Mouse (Mus musculus): ENCODE results near the gene Idh3a. TPM values are rescaled to one million over a fixed set of nuclear protein-coding genes. Genes with fewer than 3 reads are reported as not detected.

Gene Idh3a
- polyA plus RNA-seq (2012; rRNA removed) = 11.9 and 13.8 TPM in 2 replicates

DNA sequence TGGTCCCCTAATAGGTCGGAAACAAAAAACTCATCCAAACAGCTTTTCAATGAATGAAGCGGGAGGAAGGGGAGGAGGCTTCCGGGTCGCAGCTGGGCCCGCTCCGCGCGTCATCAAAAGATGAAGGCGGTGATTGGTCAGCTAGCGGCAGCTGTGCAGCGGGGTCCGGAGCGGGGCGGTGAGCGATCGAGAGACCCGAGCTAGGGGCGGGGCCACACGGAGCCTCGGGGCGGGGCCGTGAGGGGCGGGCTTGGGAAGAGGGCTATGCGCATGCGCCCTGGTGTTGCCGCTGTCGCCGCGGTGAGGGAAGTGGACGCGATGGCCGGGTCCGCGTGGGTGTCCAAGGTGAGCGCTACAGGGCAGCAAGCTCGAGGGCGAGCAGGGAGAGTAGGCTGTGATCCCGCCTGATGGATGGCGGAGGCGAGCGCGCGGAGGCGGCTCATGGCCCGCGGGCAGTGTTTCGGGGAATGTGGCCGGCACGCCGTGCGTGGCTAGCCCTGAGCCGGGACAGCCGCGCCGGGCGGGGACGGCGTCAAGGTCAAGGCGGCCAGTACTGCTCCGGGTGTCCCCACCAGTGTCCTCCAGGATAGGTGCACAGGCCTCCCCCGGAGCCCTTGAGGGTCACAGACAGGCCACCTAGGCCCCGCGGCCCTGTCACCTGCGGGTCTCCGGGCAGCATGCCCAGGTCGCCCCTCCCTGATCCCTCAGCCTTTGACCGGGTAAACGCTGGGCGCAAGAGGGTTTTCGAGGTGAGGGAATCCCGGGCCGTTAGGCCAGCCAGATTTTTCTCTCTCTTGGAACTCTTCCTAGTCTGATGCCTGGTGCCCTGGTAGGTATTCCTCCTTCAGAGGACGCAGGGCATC lies at the start of gene Idh3a:
Gene Idh3a, plus strand, starts transcription at position 136 of the 863 bp plus-strand sequence.
- Histone ChIP-seq H3K27ac (ENCODE audit: control insufficient read depth, insufficient read depth, low read depth, low read length) (peak within 1 kb of the TSS; percentile 63), H3K4me1 (ENCODE audit: control insufficient read depth, insufficient read depth, low read length) (peaks cover 6% of the 10 kb centered on the region), H3K4me3 (ENCODE audit: control insufficient read depth, low read depth, low read length) (peak within 1 kb of the TSS; percentile 99), H3K27me3 (ENCODE audit: control insufficient read depth, insufficient read depth, low read length) (no peaks in the 10 kb centered on the region), H3K36me3 (ENCODE audit: control insufficient read depth, insufficient read depth, low read length) (no peaks in the 10 kb centered on the region)
- TF ChIP-seq POLR2A (IDR thresholded peaks at IDR 0.05; ENCODE audit: control insufficient read depth, low read depth, low read length) (peak; percentile 77), CTCF (IDR thresholded peaks at IDR 0.05; ENCODE audit: control insufficient read depth, insufficient read depth, insufficient replicate concordance, low read depth, low read length) (no peak)

DNA sequence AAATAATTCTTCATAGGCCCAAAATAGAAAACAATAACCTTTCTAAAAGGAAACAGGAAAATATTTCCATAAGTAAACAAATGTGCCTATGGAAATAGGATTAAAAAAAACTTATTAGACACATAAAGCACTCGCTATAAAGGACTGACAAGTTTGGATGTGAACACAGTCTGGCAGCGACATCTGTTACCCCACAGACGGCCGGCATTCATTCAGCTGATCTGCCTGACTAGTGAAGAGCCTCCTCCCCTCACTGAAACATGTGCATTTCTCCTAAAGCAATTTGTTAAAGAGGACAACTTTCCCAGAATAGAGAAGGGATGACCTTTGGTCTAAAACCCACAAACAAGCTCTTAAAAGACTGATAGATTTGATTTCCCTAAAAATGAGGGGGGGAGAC lies 49.1 kb upstream of the Idh3a start:
- H3K27me3 ChIP-seq (ENCODE audit: control insufficient read depth, insufficient read depth, low read length) = no peaks in the 10 kb centered on the region
- no peaks in the 10 kb centered on the region for H3K36me3 ChIP-seq (ENCODE audit: control insufficient read depth, insufficient read depth, low read length)
- H3K4me3 ChIP-seq (ENCODE audit: control insufficient read depth, low read depth, low read length) = no peak overlapping the region
- H3K27ac ChIP-seq (ENCODE audit: control insufficient read depth, insufficient read depth, low read depth, low read length) = no peak overlapping the region
- H3K4me1 ChIP-seq (ENCODE audit: control insufficient read depth, insufficient read depth, low read length) = peaks cover 3% of the 10 kb centered on the region; the same call in 1 of the 2 replicates
- TF ChIP-seq POLR2A (IDR thresholded peaks at IDR 0.05; ENCODE audit: control insufficient read depth, low read depth, low read length) = no peak
- TF ChIP-seq CTCF (IDR thresholded peaks at IDR 0.05; ENCODE audit: control insufficient read depth, insufficient read depth, insufficient replicate concordance, low read depth, low read length) = no peak

DNA sequence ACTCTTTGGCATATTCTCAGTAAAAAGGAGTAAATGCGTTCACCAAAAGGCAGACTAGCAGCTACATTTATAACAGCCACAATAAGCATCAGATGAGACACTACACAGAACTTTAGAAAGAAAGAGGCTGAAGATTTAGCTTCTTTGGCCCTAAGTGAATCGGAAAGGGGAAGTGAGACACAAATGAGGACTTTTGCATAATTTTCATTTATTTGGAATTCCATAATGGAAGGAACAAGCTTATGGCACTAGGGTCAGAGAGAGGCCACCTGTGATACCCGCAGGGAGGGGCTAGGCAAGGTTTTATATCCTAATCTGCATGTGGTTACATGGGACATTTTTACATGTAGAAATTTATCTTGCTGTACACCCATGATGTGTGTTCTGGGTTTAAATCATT lies 48.7 kb upstream of the Idh3a start:
- Histone ChIP-seq H3K27me3 (ENCODE audit: control insufficient read depth, insufficient read depth, low read length) (no peaks in the 10 kb centered on the region), H3K4me1 (ENCODE audit: control insufficient read depth, insufficient read depth, low read length) (peaks cover 3% of the 10 kb centered on the region; the same call in 1 of the 2 replicates), H3K36me3 (ENCODE audit: control insufficient read depth, insufficient read depth, low read length) (no peaks in the 10 kb centered on the region), H3K27ac (ENCODE audit: control insufficient read depth, insufficient read depth, low read depth, low read length) (no peak overlapping the region), H3K4me3 (ENCODE audit: control insufficient read depth, low read depth, low read length) (no peak overlapping the region)
- TF ChIP-seq POLR2A (IDR thresholded peaks at IDR 0.05; ENCODE audit: control insufficient read depth, low read depth, low read length) = no peak

DNA sequence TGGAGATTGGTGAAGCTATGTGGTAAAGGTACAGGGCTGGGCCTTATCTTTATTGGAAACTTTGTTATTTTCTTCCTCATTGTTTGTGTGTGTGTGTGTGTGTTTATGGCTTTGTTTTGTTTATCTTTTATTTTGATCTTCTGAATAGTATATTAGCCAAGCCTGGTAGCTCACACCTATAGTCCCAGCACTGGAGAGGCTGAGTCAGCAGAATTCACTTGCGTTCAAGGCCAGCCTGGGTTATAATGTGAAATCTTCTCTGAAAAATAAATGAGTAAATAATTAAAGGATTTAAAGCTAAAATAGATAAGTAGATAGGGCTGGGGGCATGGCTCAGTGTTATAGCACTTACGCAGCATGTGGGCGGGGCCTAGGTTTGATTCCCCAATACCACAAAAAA lies 47.9 kb upstream of the Idh3a start:
- H3K27me3 ChIP-seq (ENCODE audit: control insufficient read depth, insufficient read depth, low read length) = no peaks in the 10 kb centered on the region

DNA sequence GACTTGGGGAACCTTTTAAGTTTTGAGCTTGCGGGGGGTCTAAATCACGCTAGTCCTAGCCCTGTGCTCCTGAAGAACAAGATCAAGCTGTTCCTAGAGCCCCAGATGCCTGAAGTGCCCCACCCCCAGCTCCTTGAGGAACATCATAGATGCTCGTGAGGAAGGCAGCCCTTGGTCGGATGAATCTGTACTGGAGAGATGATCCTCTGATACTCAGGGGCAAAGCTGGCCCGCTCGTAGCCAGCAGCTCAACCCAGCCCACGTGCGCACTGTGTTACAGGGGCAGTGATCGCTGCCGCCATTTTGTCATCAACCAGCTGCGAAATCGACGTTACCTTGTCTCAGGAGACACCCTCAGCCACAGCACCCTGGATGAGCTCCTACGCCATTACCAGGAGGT lies 47.5 kb upstream of the Idh3a start, which contains the start of gene Sh2d7:
Gene Sh2d7, plus strand, starts transcription at position 301 of the 400 bp plus-strand sequence.
- peak within 1 kb of the TSS; percentile 80 for H3K4me3 ChIP-seq (ENCODE audit: control insufficient read depth, low read depth, low read length)
- no peak for TF ChIP-seq POLR2A (IDR thresholded peaks at IDR 0.05; ENCODE audit: control insufficient read depth, low read depth, low read length)
- H3K27me3 ChIP-seq (ENCODE audit: control insufficient read depth, insufficient read depth, low read length) = no peaks in the 10 kb centered on the region
- no peaks in the 10 kb centered on the region for H3K36me3 ChIP-seq (ENCODE audit: control insufficient read depth, insufficient read depth, low read length)
- no peak within 1 kb of the TSS for H3K27ac ChIP-seq (ENCODE audit: control insufficient read depth, insufficient read depth, low read depth, low read length)
- H3K4me1 ChIP-seq (ENCODE audit: control insufficient read depth, insufficient read depth, low read length) = peaks cover 3% of the 10 kb centered on the region; the same call in 1 of the 2 replicates

More for the DNA sequence above, 47.9 kb upstream of the Idh3a start:
- no peak for TF ChIP-seq CTCF (IDR thresholded peaks at IDR 0.05; ENCODE audit: control insufficient read depth, insufficient read depth, insufficient replicate concordance, low read depth, low read length)
- TF ChIP-seq POLR2A (IDR thresholded peaks at IDR 0.05; ENCODE audit: control insufficient read depth, low read depth, low read length) = no peak
- Histone ChIP-seq H3K4me3 (ENCODE audit: control insufficient read depth, low read depth, low read length) (no peak overlapping the region), H3K36me3 (ENCODE audit: control insufficient read depth, insufficient read depth, low read length) (no peaks in the 10 kb centered on the region), H3K4me1 (ENCODE audit: control insufficient read depth, insufficient read depth, low read length) (peaks cover 3% of the 10 kb centered on the region; the same call in 1 of the 2 replicates), H3K27ac (ENCODE audit: control insufficient read depth, insufficient read depth, low read depth, low read length) (no peak overlapping the region)

DNA sequence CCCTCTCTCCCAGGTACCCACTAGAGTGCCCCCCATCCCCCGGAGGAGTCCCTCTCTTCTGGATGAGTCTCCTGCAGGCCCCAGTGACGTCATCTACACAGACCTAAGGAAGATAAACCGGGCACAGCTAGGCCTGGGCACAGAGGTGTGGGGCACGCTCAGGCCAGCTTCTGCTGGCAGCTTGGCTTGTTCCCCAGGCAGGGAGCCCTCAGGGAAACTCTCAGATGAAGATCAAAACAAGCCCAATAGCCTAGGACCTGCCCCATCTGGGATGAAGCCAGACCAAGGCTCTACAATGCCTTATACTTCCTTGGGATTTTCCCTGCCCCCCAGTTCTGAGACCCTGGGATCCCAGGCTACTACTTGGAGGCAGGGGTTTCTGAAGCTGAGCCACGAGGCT lies 45.3 kb upstream of the Idh3a start:
- TF ChIP-seq CTCF (IDR thresholded peaks at IDR 0.05; ENCODE audit: control insufficient read depth, insufficient read depth, insufficient replicate concordance, low read depth, low read length) (no peak), POLR2A (IDR thresholded peaks at IDR 0.05; ENCODE audit: control insufficient read depth, low read depth, low read length) (no peak)
- H3K4me3 ChIP-seq (ENCODE audit: control insufficient read depth, low read depth, low read length) = no peak overlapping the region
- H3K27ac ChIP-seq (ENCODE audit: control insufficient read depth, insufficient read depth, low read depth, low read length) = no peak overlapping the region
- H3K4me1 ChIP-seq (ENCODE audit: control insufficient read depth, insufficient read depth, low read length) = peaks cover 3% of the 10 kb centered on the region; the same call in 1 of the 2 replicates
- H3K27me3 ChIP-seq (ENCODE audit: control insufficient read depth, insufficient read depth, low read length) = no peaks in the 10 kb centered on the region
- no peaks in the 10 kb centered on the region for H3K36me3 ChIP-seq (ENCODE audit: control insufficient read depth, insufficient read depth, low read length)

DNA sequence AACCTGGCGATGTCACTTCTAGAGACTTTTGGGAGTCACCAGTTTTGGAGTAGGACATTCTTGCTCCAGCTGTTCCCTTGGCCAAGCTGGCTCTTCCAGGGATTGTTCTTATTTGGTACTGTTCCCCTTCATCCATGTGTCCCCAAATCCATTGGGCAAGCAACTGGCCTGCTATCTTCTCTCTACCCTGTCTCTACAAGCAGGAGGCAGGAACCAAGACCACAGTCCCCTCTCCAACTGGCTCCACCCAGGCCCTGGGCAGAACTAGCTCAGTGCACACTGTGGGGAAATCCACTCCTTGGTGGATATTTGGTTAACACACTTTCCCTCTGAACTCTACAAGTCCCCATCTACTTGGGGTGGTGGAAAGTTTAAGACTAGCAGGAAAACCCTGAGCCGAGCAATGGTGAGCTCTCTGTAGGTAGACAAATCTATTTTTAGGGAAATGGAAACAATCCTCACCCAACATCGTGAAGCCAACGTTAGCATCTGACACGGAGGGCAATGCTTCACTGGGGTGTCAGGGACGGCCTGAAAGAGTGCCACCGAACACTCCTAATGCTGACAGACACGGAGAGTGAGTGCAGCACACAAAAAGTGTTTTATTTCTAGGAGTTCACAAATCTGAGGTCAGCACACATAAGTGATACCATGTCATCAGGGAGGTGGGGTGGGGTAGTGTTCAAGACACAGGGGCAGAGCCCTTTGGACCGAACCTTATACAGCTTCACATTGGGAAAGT lies 41.8 kb upstream of the Idh3a start:
- H3K36me3 ChIP-seq (ENCODE audit: control insufficient read depth, insufficient read depth, low read length) = no peaks in the 10 kb centered on the region
- no peaks in the 10 kb centered on the region for H3K27me3 ChIP-seq (ENCODE audit: control insufficient read depth, insufficient read depth, low read length)
- H3K27ac ChIP-seq (ENCODE audit: control insufficient read depth, insufficient read depth, low read depth, low read length) = no peak overlapping the region
- no peak overlapping the region for H3K4me3 ChIP-seq (ENCODE audit: control insufficient read depth, low read depth, low read length)
- no peaks in the 10 kb centered on the region for H3K4me1 ChIP-seq (ENCODE audit: control insufficient read depth, insufficient read depth, low read length)
- TF ChIP-seq POLR2A (IDR thresholded peaks at IDR 0.05; ENCODE audit: control insufficient read depth, low read depth, low read length) (no peak), CTCF (IDR thresholded peaks at IDR 0.05; ENCODE audit: control insufficient read depth, insufficient read depth, insufficient replicate concordance, low read depth, low read length) (no peak)

Measured in testis, adult 2 months (tissue).